Mouse (Mus musculus) kidney, postnatal 0 days (tissue): ENCODE measurements around the gene Map2k3. TPM values are rescaled to one million over a fixed set of nuclear protein-coding genes. Genes with fewer than 3 reads are reported as not detected.
A peak's percentile ranks its signal among the peaks of the same experiment; 100 is the strongest.

Source experiments
- ATAC-seq: fragments of 200-750 bp; cut with Nextera tagmentation; replicated peaks from 2 replicates; pipeline ENCODE4 v1.8.0; 2017; ENCODE audit warnings: low read depth, moderate number of reproducible peaks, moderate TSS enrichment, moderate library complexity; ENCODE audit not compliant: low FRiP score
- DNase-seq: peaks from one replicate; pipeline ENCODE4 v3.0.0-alpha.2; 2016; ENCODE audit warnings: low spot score
- H3K27ac ChIP-seq: fragments of 300-500 bp; sonication (generic); 2 replicates; pipeline ENCODE4 v1.5.1; 2014; ENCODE audit warnings: mild to moderate bottlenecking
- H3K27me3 ChIP-seq: fragments of 300-500 bp; sonication (generic); 2 replicates; pipeline ENCODE4 v1.6.1; 2014; ENCODE audit warnings: low read length, mixed read lengths; ENCODE audit not compliant: insufficient read depth
- H3K36me3 ChIP-seq: fragments of 300-500 bp; sonication (generic); 2 replicates; pipeline ENCODE4 v1.6.1; 2014; ENCODE audit warnings: low read length, mixed read lengths; ENCODE audit not compliant: insufficient read depth
- H3K4me1 ChIP-seq: fragments of 300-500 bp; sonication (generic); replicated peaks from 2 replicates; pipeline ENCODE4 v1.6.1; 2014; ENCODE audit warnings: antibody characterized with exemption, low read length, mixed read lengths; ENCODE audit not compliant: insufficient read depth
- H3K4me2 ChIP-seq: fragments of 300-500 bp; sonication (generic); 2 replicates; pipeline ENCODE4 v1.6.1; 2014; ENCODE audit warnings: mild to moderate bottlenecking, low read length, moderate library complexity, mixed read lengths
- H3K4me3 ChIP-seq: fragments of 300-500 bp; sonication (generic); replicated peaks from 2 replicates; pipeline ENCODE4 v1.5.1; 2014; ENCODE audit warnings: low read depth, low read length
- H3K9ac ChIP-seq: fragments of 300-500 bp; sonication (generic); 2 replicates; pipeline ENCODE4 v1.6.1; 2014; ENCODE audit warnings: low read depth, low read length
- H3K9me3 ChIP-seq: fragments of 300-500 bp; sonication (generic); replicated peaks from 2 replicates; pipeline ENCODE4 v1.6.1; 2016; ENCODE audit warnings: low read length, inconsistent platforms, mixed read lengths
- CTCF ChIP-seq: IDR thresholded peaks from 2 replicates; pipeline ENCODE4 v1.5.1; 2016; ENCODE audit warnings: antibody characterized with exemption, low read depth, mild to moderate bottlenecking, moderate library complexity
- WGBS: fragments of 180-500 bp; shearing (Covaris S2); extraction: QIAGEN DNeasy Blood & Tissue Kit; methylation state at CpG from one replicate; pipeline ENCODE4 v1.1.7; 2014; 5-methylcytosine and 5-hydroxymethylcytosine counted together
- polyA plus RNA-seq: library from polyadenylated mRNA; unstranded; fragments of >200 nt; fragmentation: Nextera tagmentation; extraction: Ambion mirVana; gene quantifications from 2 replicates; pipeline ENCODE4 v1.2.1, GENCODE M21; 2015

The Map2k3 gene
- polyA plus RNA-seq, 1 experiment from 2014 or later = 83.5 TPM

- ATAC-seq (no peak), DNase-seq (no peak)
- Histone ChIP-seq H3K4me2 (no peak overlapping the region), H3K4me3 (no peak overlapping the region), H3K9me3 (no peaks in the 10 kb centered on the region), H3K27ac (no peak overlapping the region), H3K27me3 (no peaks in the 10 kb centered on the region), H3K36me3 (peaks cover 50% of the 10 kb centered on the region), H3K9ac (no peak overlapping the region), H3K4me1 (peaks cover 22% of the 10 kb centered on the region)
- 86% methylated on average over 4 of the region's 4 CpGs for WGBS
- no peak for TF ChIP-seq CTCF
Observed at GRCm38 (mm10) chr11:60945003-60945402, 13.2 kb downstream of the Map2k3 start.

GRCm38 (mm10) chr11:60951896-60952295, 20.1 kb downstream of the Map2k3 start:
- no peak overlapping the region for H3K27ac ChIP-seq
- DNase-seq (no peak), ATAC-seq (no peak)
- no peak overlapping the region for H3K4me2 ChIP-seq
- H3K9ac ChIP-seq = no peak overlapping the region
- TF ChIP-seq CTCF = no peak
- H3K4me3 ChIP-seq = no peak overlapping the region
- H3K4me1 ChIP-seq = no peaks in the 10 kb centered on the region
- WGBS = 92% methylated on average over 5 of the region's 5 CpGs
- H3K36me3 ChIP-seq = peaks cover 26% of the 10 kb centered on the region
- H3K27me3 ChIP-seq = no peaks in the 10 kb centered on the region
- H3K9me3 ChIP-seq = no peaks in the 10 kb centered on the region

- no peak for ATAC-seq
Observed at GRCm38 (mm10) chr11:60952362-60952761, 20.5 kb downstream of the Map2k3 start.

GRCm38 (mm10) chr11:60952986-60953385, 21.2 kb downstream of the Map2k3 start:
- 92% methylated on average over 6 of the region's 6 CpGs for WGBS
- Histone ChIP-seq H3K4me2 (no peak overlapping the region), H3K4me1 (no peaks in the 10 kb centered on the region), H3K9me3 (no peaks in the 10 kb centered on the region), H3K27me3 (no peaks in the 10 kb centered on the region), H3K9ac (no peak overlapping the region), H3K27ac (no peak overlapping the region), H3K4me3 (no peak overlapping the region), H3K36me3 (peaks cover 24% of the 10 kb centered on the region)
- DNase-seq = no peak
- ATAC-seq = no peak
- TF ChIP-seq CTCF = no peak

More at GRCm38 (mm10) chr11:60952362-60952761, 20.5 kb downstream of the Map2k3 start:
- no peak for TF ChIP-seq CTCF
- Histone ChIP-seq H3K9me3 (no peaks in the 10 kb centered on the region), H3K27ac (no peak overlapping the region), H3K36me3 (peaks cover 24% of the 10 kb centered on the region), H3K27me3 (no peaks in the 10 kb centered on the region), H3K9ac (no peak overlapping the region), H3K4me2 (no peak overlapping the region), H3K4me3 (no peak overlapping the region), H3K4me1 (no peaks in the 10 kb centered on the region)
- 82% methylated on average over 3 of the region's 3 CpGs for WGBS
- DNase-seq = no peak

GRCm38 (mm10) chr11:60953803-60954202, 22.0 kb downstream of the Map2k3 start:
- 4% methylated on average over 15 of the region's 15 CpGs for WGBS
- Histone ChIP-seq H3K4me3 (no peak overlapping the region), H3K9ac (0 out of 2 replicates have a peak overlapping the region, but pooled peaks have one; percentile 13), H3K9me3 (no peaks in the 10 kb centered on the region), H3K36me3 (peaks cover 24% of the 10 kb centered on the region), H3K27ac (no peak overlapping the region), H3K4me2 (no peak overlapping the region), H3K27me3 (no peaks in the 10 kb centered on the region), H3K4me1 (no peaks in the 10 kb centered on the region)
- ATAC-seq = peak; percentile 97
- DNase-seq = peak; percentile 97
- peak; percentile 95 for TF ChIP-seq CTCF

GRCm38 (mm10) chr11:60954255-60955104, 22.6 kb downstream of the Map2k3 start:
- no peak for DNase-seq
- H3K4me3 ChIP-seq = no peak overlapping the region
- H3K36me3 ChIP-seq = peaks cover 19% of the 10 kb centered on the region
- H3K27ac ChIP-seq = no peak overlapping the region
- no peaks in the 10 kb centered on the region for H3K27me3 ChIP-seq
- no peak for TF ChIP-seq CTCF
- WGBS = 83% methylated on average over 10 of the region's 10 CpGs
- no peak overlapping the region for H3K4me2 ChIP-seq
- no peak for ATAC-seq
- H3K4me1 ChIP-seq = no peaks in the 10 kb centered on the region
- H3K9ac ChIP-seq = no peak overlapping the region
- no peaks in the 10 kb centered on the region for H3K9me3 ChIP-seq
